Mouse (Mus musculus) liver, postnatal 0 days (tissue): ENCODE results near the gene Nek4.

ENCODE experiments used
- CTCF ChIP-seq: sonication (generic); IDR thresholded peaks from 2 replicates; pipeline ENCODE4 v1.5.1; 2016; ENCODE audit warnings: antibody characterized with exemption, low read depth
- EP300 ChIP-seq: IDR thresholded peaks from 2 replicates; pipeline ENCODE4 v1.6.1; 2016; ENCODE audit warnings: antibody characterized with exemption, low read depth, mild to moderate bottlenecking

DNA sequence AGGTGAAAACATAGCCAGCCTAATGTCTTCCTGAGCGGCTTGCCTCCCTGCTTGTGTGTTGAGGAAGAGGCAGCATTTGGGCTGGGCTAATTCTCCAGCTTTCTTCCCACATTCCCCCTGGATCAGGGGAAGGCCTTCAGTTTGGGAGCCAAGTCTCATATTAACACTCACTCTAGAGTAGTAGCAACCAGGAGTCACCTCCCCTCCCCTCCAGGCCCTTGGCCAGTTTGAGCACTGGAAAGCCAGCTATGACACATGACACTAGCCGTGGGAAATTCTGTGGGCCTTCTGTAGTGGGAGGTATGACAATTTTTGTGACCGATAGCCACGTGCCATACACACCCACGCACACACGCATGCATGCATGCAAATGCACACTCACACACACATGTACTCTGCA, 45.2 kb upstream of the Nek4 start:
- TF ChIP-seq EP300, result no peak
- TF ChIP-seq CTCF, result no peak
